Mouse (Mus musculus): ENCODE results near the gene Plin5. TPM values are rescaled to one million over a fixed set of nuclear protein-coding genes. Genes with fewer than 3 reads are reported as not detected.
"Not testable (repeated sequence)": the region's sequence is repeated elsewhere in the genome, so short reads cannot be mapped to it uniquely, and the experiment has no call there.

The Plin5 gene
- polyA plus RNA-seq, 1 experiment from 2014 or later: not detected

GRCm38 (mm10) chr17:56078361-56078760 lies 39.0 kb downstream of the Plin5 start:
- H3K36me3 ChIP-seq: peaks cover 14% of the 10 kb centered on the region
- peak overlapping the region; percentile 90 for H3K4me3 ChIP-seq
- not testable (repeated sequence) for H3K27me3 ChIP-seq; H3K9ac ChIP-seq; H3K27ac ChIP-seq; ATAC-seq (ENCODE audit: low FRiP score, low read depth); H3K9me3 ChIP-seq
- peak overlapping the region; percentile 52 for H3K4me2 ChIP-seq (replicated peaks)
- WGBS: 65% methylated on average over 9 of the region's 9 CpGs
- H3K4me1 ChIP-seq: peaks cover 42% of the 10 kb centered on the region

- H3K27ac ChIP-seq: no peak overlapping the region
- 92% methylated on average over 5 of the region's 5 CpGs for WGBS
- H3K9ac ChIP-seq: no peak overlapping the region
- H3K36me3 ChIP-seq: peaks cover 11% of the 10 kb centered on the region
- no peaks in the 10 kb centered on the region for H3K9me3 ChIP-seq
- H3K27me3 ChIP-seq: no peaks in the 10 kb centered on the region
- no peak overlapping the region for H3K4me3 ChIP-seq
- peaks cover 49% of the 10 kb centered on the region for H3K4me1 ChIP-seq
- H3K4me2 ChIP-seq (replicated peaks): no peak overlapping the region
- no peak for ATAC-seq (ENCODE audit: low FRiP score, low read depth)
Observed at GRCm38 (mm10) chr17:56077523-56077922, 39.9 kb downstream of the Plin5 start.

DNA sequence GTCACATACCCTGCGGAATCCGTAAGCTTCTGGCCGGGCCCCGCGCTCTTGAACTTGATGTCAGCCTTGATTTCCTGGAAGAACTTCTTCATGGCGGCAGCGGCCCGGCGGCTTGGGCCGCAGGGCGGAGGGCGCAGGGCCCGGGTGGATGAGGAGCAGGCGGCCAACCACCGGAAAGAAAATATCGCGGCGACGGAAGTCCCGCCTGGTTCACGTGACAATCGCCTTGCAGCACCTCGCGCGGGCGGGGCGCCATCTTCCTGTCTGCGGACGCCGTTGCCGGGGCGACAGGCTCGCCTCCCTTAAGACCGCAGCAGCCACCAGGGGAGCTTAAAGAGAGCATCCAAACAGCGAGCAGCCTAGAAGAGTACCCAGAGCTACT lies 42.6 kb downstream of the Plin5 start, which contains the start of gene Ubxn6:
Ubxn6 (minus strand) TSS at position 202 of the 382 bp plus-strand sequence.
- peak within 1 kb of the TSS; percentile 83 for H3K9ac ChIP-seq
- peak within 1 kb of the TSS; percentile 73 for H3K4me2 ChIP-seq (replicated peaks)
- peaks cover 33% of the 10 kb centered on the region for H3K36me3 ChIP-seq
- peak within 1 kb of the TSS; percentile 95 for H3K27ac ChIP-seq
- H3K4me1 ChIP-seq: peaks cover 25% of the 10 kb centered on the region
- H3K4me3 ChIP-seq: peak within 1 kb of the TSS; percentile 76
- ATAC-seq (ENCODE audit: low FRiP score, low read depth): peak; percentile 16
- no peaks in the 10 kb centered on the region for H3K9me3 ChIP-seq
- WGBS: under 1% methylated on average over 35 of the region's 35 CpGs
- no peaks in the 10 kb centered on the region for H3K27me3 ChIP-seq

- peak overlapping the region; percentile 76 for H3K4me3 ChIP-seq
- H3K36me3 ChIP-seq: peaks cover 38% of the 10 kb centered on the region
Observed at GRCm38 (mm10) chr17:56074097-56074826, 43.1 kb downstream of the Plin5 start.

GRCm38 (mm10) chr17:56072243-56072642 lies 45.2 kb downstream of the Plin5 start:
- no peak overlapping the region for H3K4me2 ChIP-seq (replicated peaks)
- no peak overlapping the region for H3K4me3 ChIP-seq
- no peaks in the 10 kb centered on the region for H3K9me3 ChIP-seq
- no peak for ATAC-seq (ENCODE audit: low FRiP score, low read depth)
- H3K27me3 ChIP-seq: no peaks in the 10 kb centered on the region
- 95% methylated on average over 5 of the region's 5 CpGs for WGBS
- no peak overlapping the region for H3K27ac ChIP-seq
- H3K4me1 ChIP-seq: peaks cover 25% of the 10 kb centered on the region
- H3K9ac ChIP-seq: no peak overlapping the region
- peaks cover 59% of the 10 kb centered on the region for H3K36me3 ChIP-seq

More at GRCm38 (mm10) chr17:56074097-56074826, 43.1 kb downstream of the Plin5 start:
- WGBS: 10% methylated on average over 22 of the region's 22 CpGs
- H3K27me3 ChIP-seq: no peaks in the 10 kb centered on the region
- ATAC-seq (ENCODE audit: low FRiP score, low read depth): peak; percentile 25
- peak overlapping the region; percentile 73 for H3K4me2 ChIP-seq (replicated peaks)
- H3K9ac ChIP-seq: peak overlapping the region; percentile 83
- no peaks in the 10 kb centered on the region for H3K9me3 ChIP-seq
- peak overlapping the region; percentile 95 for H3K27ac ChIP-seq
- peaks cover 25% of the 10 kb centered on the region for H3K4me1 ChIP-seq

GRCm38 (mm10) chr17:56071126-56071525 lies 46.3 kb downstream of the Plin5 start:
- Histone ChIP-seq H3K4me3 (no peak overlapping the region), H3K27me3 (no peaks in the 10 kb centered on the region), H3K4me1 (peaks cover 25% of the 10 kb centered on the region), H3K9me3 (no peaks in the 10 kb centered on the region), H3K4me2 (replicated peaks) (no peak overlapping the region), H3K9ac (no peak overlapping the region), H3K36me3 (peaks cover 70% of the 10 kb centered on the region), H3K27ac (no peak overlapping the region)
- no peak for ATAC-seq (ENCODE audit: low FRiP score, low read depth)

DNA sequence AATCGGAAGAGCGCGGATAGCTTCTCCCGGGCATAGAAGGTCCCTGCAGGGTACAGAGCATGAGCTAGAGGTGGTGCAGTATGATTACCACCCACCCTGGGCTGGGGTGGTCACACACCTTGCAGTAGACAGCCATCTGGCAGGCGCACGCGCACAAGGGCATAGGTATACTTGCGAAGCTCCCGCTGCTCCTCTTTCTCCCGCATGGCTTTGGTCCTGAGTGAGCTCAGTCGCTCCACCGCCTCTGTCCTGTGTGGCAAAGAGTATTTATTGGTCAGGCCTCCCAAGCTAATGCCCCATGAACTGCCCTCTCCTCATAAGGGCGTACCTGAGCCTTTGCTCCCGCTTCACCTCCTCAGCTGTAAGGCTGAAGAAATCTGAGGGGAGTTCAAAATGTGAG lies 48.3 kb downstream of the Plin5 start:
- H3K9me3 ChIP-seq: no peaks in the 10 kb centered on the region
- H3K4me3 ChIP-seq: no peak overlapping the region
- H3K4me1 ChIP-seq: peaks cover 14% of the 10 kb centered on the region
- WGBS: 96% methylated on average over 14 of the region's 14 CpGs
- no peak overlapping the region for H3K9ac ChIP-seq
- no peak for ATAC-seq (ENCODE audit: low FRiP score, low read depth)
- no peak overlapping the region for H3K4me2 ChIP-seq (replicated peaks)
- H3K36me3 ChIP-seq: peaks cover 90% of the 10 kb centered on the region
- no peak overlapping the region for H3K27ac ChIP-seq
- no peaks in the 10 kb centered on the region for H3K27me3 ChIP-seq

- Histone ChIP-seq H3K4me1 (no peaks in the 10 kb centered on the region), H3K4me2 (replicated peaks) (no peak overlapping the region), H3K27ac (no peak overlapping the region), H3K36me3 (peaks cover 100% of the 10 kb centered on the region), H3K9ac (no peak overlapping the region), H3K4me3 (no peak overlapping the region), H3K9me3 (no peaks in the 10 kb centered on the region), H3K27me3 (no peaks in the 10 kb centered on the region)
- ATAC-seq (ENCODE audit: low FRiP score, low read depth): no peak
Observed at GRCm38 (mm10) chr17:56066451-56066850, 50.9 kb downstream of the Plin5 start.

- not testable (repeated sequence) for H3K4me2 ChIP-seq (replicated peaks); H3K27ac ChIP-seq; ATAC-seq (ENCODE audit: low FRiP score, low read depth); H3K9ac ChIP-seq; H3K4me1 ChIP-seq; H3K9me3 ChIP-seq; H3K4me3 ChIP-seq; H3K27me3 ChIP-seq
- H3K36me3 ChIP-seq: peaks cover 100% of the 10 kb centered on the region
- 83% methylated on average over 6 of the region's 6 CpGs for WGBS
Observed at GRCm38 (mm10) chr17:56065715-56066114, 51.7 kb downstream of the Plin5 start.

GRCm38 (mm10) chr17:56062081-56062480 lies 55.3 kb downstream of the Plin5 start:
- no peak overlapping the region for H3K4me3 ChIP-seq
- H3K27me3 ChIP-seq: no peaks in the 10 kb centered on the region
- H3K4me2 ChIP-seq (replicated peaks): no peak overlapping the region
- no peaks in the 10 kb centered on the region for H3K4me1 ChIP-seq
- 95% methylated on average over 7 of the region's 7 CpGs for WGBS
- no peak overlapping the region for H3K9ac ChIP-seq
- no peak for ATAC-seq (ENCODE audit: low FRiP score, low read depth)
- H3K9me3 ChIP-seq: no peaks in the 10 kb centered on the region
- no peak overlapping the region for H3K27ac ChIP-seq
- peaks cover 100% of the 10 kb centered on the region for H3K36me3 ChIP-seq

Other genes starting within 250 kb of the Plin5 start
- gene Zfp119a, start 238.7 kb downstream of the Plin5 start, polyA plus RNA-seq (2015; fragmentation: Nextera tagmentation; extraction: Ambion mirVana): 11.0 and 11.3 TPM in 2 replicates
- 13.9 and 14.3 TPM in 2 replicates for gene Zfp959, start 225.5 kb downstream of the Plin5 start, polyA plus RNA-seq (2015; fragmentation: Nextera tagmentation; extraction: Ambion mirVana)
- gene Zfp119b, start 168.1 kb downstream of the Plin5 start, polyA plus RNA-seq (2015; fragmentation: Nextera tagmentation; extraction: Ambion mirVana): 7.0 and 7.6 TPM in 2 replicates
- 1.3 and 1.4 TPM in 2 replicates for gene Ebi3, start 165.0 kb downstream of the Plin5 start, polyA plus RNA-seq (2015; fragmentation: Nextera tagmentation; extraction: Ambion mirVana)
- 25.5 and 27.8 TPM in 2 replicates for gene Yju2, start 158.5 kb downstream of the Plin5 start, polyA plus RNA-seq (2015; fragmentation: Nextera tagmentation; extraction: Ambion mirVana)
- gene Shd, start 147.1 kb downstream of the Plin5 start, polyA plus RNA-seq (2015; fragmentation: Nextera tagmentation; extraction: Ambion mirVana): 50.4 and 50.7 TPM in 2 replicates
- 36.4 and 39.2 TPM in 2 replicates for gene Fsd1, start 131.1 kb downstream of the Plin5 start, polyA plus RNA-seq (2015; fragmentation: Nextera tagmentation; extraction: Ambion mirVana)
- gene Stap2, start 112.0 kb downstream of the Plin5 start, polyA plus RNA-seq (2015; fragmentation: Nextera tagmentation; extraction: Ambion mirVana): 8.1 and 9.2 TPM in 2 replicates
- gene Mpnd, start 111.9 kb downstream of the Plin5 start, polyA plus RNA-seq (2015; fragmentation: Nextera tagmentation; extraction: Ambion mirVana): 108 and 109 TPM in 2 replicates
- gene Sh3gl1, start 81.0 kb downstream of the Plin5 start, polyA plus RNA-seq (2015; fragmentation: Nextera tagmentation; extraction: Ambion mirVana): 190 and 200 TPM in 2 replicates
- gene Chaf1a, start 77.2 kb downstream of the Plin5 start, polyA plus RNA-seq (2015; fragmentation: Nextera tagmentation; extraction: Ambion mirVana): 27.4 and 29.0 TPM in 2 replicates
- 45.3 and 49.4 TPM in 2 replicates for gene Ubxn6, start 42.6 kb downstream of the Plin5 start, polyA plus RNA-seq (2015; fragmentation: Nextera tagmentation; extraction: Ambion mirVana)
- 152 and 156 TPM in 2 replicates for gene Hdgfl2, start 38.0 kb downstream of the Plin5 start, polyA plus RNA-seq (2015; fragmentation: Nextera tagmentation; extraction: Ambion mirVana)
- 0.03 and 0.04 TPM in 2 replicates for gene Plin4, start 7.8 kb downstream of the Plin5 start, polyA plus RNA-seq (2015; fragmentation: Nextera tagmentation; extraction: Ambion mirVana)
- 0.27 and 0.37 TPM in 2 replicates for gene Lrg1, start 4.4 kb upstream of the Plin5 start, polyA plus RNA-seq (2015; fragmentation: Nextera tagmentation; extraction: Ambion mirVana)
- 2.5 and 2.6 TPM in 2 replicates for gene Sema6b, start 22.7 kb upstream of the Plin5 start, polyA plus RNA-seq (2015; fragmentation: Nextera tagmentation; extraction: Ambion mirVana)
- 11.3 and 12.0 TPM in 2 replicates for gene Tnfaip8l1, start 44.9 kb upstream of the Plin5 start, polyA plus RNA-seq (2015; fragmentation: Nextera tagmentation; extraction: Ambion mirVana)
- gene Mydgf, start 66.3 kb upstream of the Plin5 start, polyA plus RNA-seq (2015; fragmentation: Nextera tagmentation; extraction: Ambion mirVana): 98.6 and 102 TPM in 2 replicates
- gene Dpp9, start 101.3 kb upstream of the Plin5 start, polyA plus RNA-seq (2015; fragmentation: Nextera tagmentation; extraction: Ambion mirVana): 34.9 and 39.8 TPM in 2 replicates
- gene Fem1a, start 139.2 kb upstream of the Plin5 start, polyA plus RNA-seq (2015; fragmentation: Nextera tagmentation; extraction: Ambion mirVana): 12.3 and 13.7 TPM in 2 replicates
- gene Ticam1, start 159.2 kb upstream of the Plin5 start, polyA plus RNA-seq (2015; fragmentation: Nextera tagmentation; extraction: Ambion mirVana): 4.4 and 4.6 TPM in 2 replicates
- gene Plin3, start 175.3 kb upstream of the Plin5 start, polyA plus RNA-seq (2015; fragmentation: Nextera tagmentation; extraction: Ambion mirVana): 78.1 and 80.4 TPM in 2 replicates
- gene Arrdc5, start 182.7 kb upstream of the Plin5 start, polyA plus RNA-seq (2015; fragmentation: Nextera tagmentation; extraction: Ambion mirVana): not detected in 2 replicates
- 136 and 146 TPM in 2 replicates for gene Uhrf1, start 185.7 kb upstream of the Plin5 start, polyA plus RNA-seq (2015; fragmentation: Nextera tagmentation; extraction: Ambion mirVana)
- gene Kdm4b, start 208.5 kb upstream of the Plin5 start, polyA plus RNA-seq (2015; fragmentation: Nextera tagmentation; extraction: Ambion mirVana): 40.1 and 43.2 TPM in 2 replicates

Measured in limb, embryonic 13.5 days (tissue).